Mouse (Mus musculus) limb, embryonic 14.5 days (tissue): ENCODE measurements at regions not wholly inside any gene's neighbourhood (a gene's known extent, or its start where the extent isn't known, plus 50 kb on each side); places are given as distances from the start of the nearest gene placed in this dataset.

ENCODE experiments used
- ATAC-seq: fragments of 200-750 bp; cut with Nextera tagmentation; 2 replicates; pipeline ENCODE4 v1.8.0; 2017; ENCODE audit warnings: low read depth, moderate number of reproducible peaks, moderate TSS enrichment; ENCODE audit not compliant: low FRiP score
- DNase-seq: peaks from one replicate; pipeline ENCODE4 v3.0.0-alpha.2; 2015; ENCODE audit warnings: low spot score
- H3K27ac ChIP-seq: fragments of 300-500 bp; sonication (generic); replicated peaks from 2 replicates; pipeline ENCODE4 v1.5.1; 2014; ENCODE audit warnings: low read depth, mild to moderate bottlenecking, low read length, moderate library complexity, mixed read lengths
- H3K27me3 ChIP-seq: fragments of 300-500 bp; sonication (generic); 2 replicates; pipeline ENCODE4 v1.6.1; 2014; ENCODE audit warnings: low read length, mixed read lengths; ENCODE audit not compliant: control insufficient read depth, insufficient read depth
- H3K36me3 ChIP-seq: fragments of 300-500 bp; sonication (generic); 2 replicates; pipeline ENCODE4 v1.6.1; 2014; ENCODE audit warnings: mild to moderate bottlenecking, low read length, moderate library complexity, mixed read lengths; ENCODE audit not compliant: control insufficient read depth, insufficient read depth
- H3K4me1 ChIP-seq: fragments of 300-500 bp; sonication (generic); 2 replicates; pipeline ENCODE4 v1.6.1; 2014; ENCODE audit warnings: antibody characterized with exemption, low read length, mixed read lengths; ENCODE audit not compliant: control insufficient read depth, insufficient read depth
- H3K4me2 ChIP-seq: fragments of 300-500 bp; sonication (generic); replicated peaks from 2 replicates; pipeline ENCODE4 v1.6.1; 2014; ENCODE audit warnings: low read depth, mild to moderate bottlenecking, low read length, moderate library complexity; ENCODE audit not compliant: severe bottlenecking
- H3K4me3 ChIP-seq: fragments of 300-500 bp; sonication (generic); replicated peaks from 2 replicates; pipeline ENCODE4 v1.5.1; 2014; ENCODE audit warnings: low read length
- H3K9ac ChIP-seq: fragments of 300-500 bp; sonication (generic); 2 replicates; pipeline ENCODE4 v1.6.1; 2014; ENCODE audit warnings: mild to moderate bottlenecking, low read depth, low read length, moderate library complexity; ENCODE audit not compliant: severe bottlenecking
- H3K9me3 ChIP-seq: fragments of 300-500 bp; sonication (generic); 2 replicates; pipeline ENCODE4 v1.6.1; 2016; ENCODE audit warnings: low read length; ENCODE audit not compliant: control insufficient read depth
- POLR2A ChIP-seq: fragments of 200-500 bp; IDR thresholded peaks from 2 replicates; pipeline ENCODE4 v1.8.0; 2012; ENCODE audit warnings: inconsistent platforms, mild to moderate bottlenecking, moderate library complexity, borderline replicate concordance; ENCODE audit not compliant: insufficient read depth, insufficient read length; ENCODE audit errors: extremely low read depth
- WGBS: fragments of 180-500 bp; shearing (Covaris S2); extraction: QIAGEN DNeasy Blood & Tissue Kit; methylation state at CpG from one replicate; pipeline ENCODE4 v1.1.7; 2014; 5-methylcytosine and 5-hydroxymethylcytosine counted together

- no peaks in the 10 kb centered on the region for H3K36me3 ChIP-seq
- H3K9me3 ChIP-seq: no peaks in the 10 kb centered on the region
- no peak for ATAC-seq
- H3K27ac ChIP-seq: no peak overlapping the region
- H3K27me3 ChIP-seq: no peaks in the 10 kb centered on the region
- H3K4me2 ChIP-seq: no peak overlapping the region
- DNase-seq: no peak
- H3K4me1 ChIP-seq: no peaks in the 10 kb centered on the region
- TF ChIP-seq POLR2A: no peak
- no peak overlapping the region for H3K9ac ChIP-seq
- no peak overlapping the region for H3K4me3 ChIP-seq
- 52% methylated on average over 1 of the region's 1 CpGs for WGBS
These were observed 74.0 kb upstream of the Igfbp7 start for GRCm38 (mm10) chr5:77481811-77482210.

- Histone ChIP-seq H3K4me2 (no peak overlapping the region), H3K4me3 (no peak overlapping the region), H3K9ac (no peak overlapping the region), H3K36me3 (no peaks in the 10 kb centered on the region), H3K9me3 (no peaks in the 10 kb centered on the region), H3K27me3 (no peaks in the 10 kb centered on the region), H3K27ac (no peak overlapping the region), H3K4me1 (no peaks in the 10 kb centered on the region)
- no peak for TF ChIP-seq POLR2A
- WGBS: 65% methylated on average over 9 of the region's 9 CpGs
- no peak for ATAC-seq
- DNase-seq: no peak
These were observed 70.0 kb upstream of the Igfbp7 start for GRCm38 (mm10) chr5:77477794-77478193.

- 79% methylated on average over 8 of the region's 8 CpGs for WGBS
- ATAC-seq: no peak
These were observed 66.2 kb upstream of the Igfbp7 start for GRCm38 (mm10) chr5:77473896-77474486.

GRCm38 (mm10) chr5:77469236-77469766 lies 61.5 kb upstream of the Igfbp7 start:
- no peaks in the 10 kb centered on the region for H3K9me3 ChIP-seq
- no peak overlapping the region for H3K4me2 ChIP-seq
- DNase-seq: no peak
- H3K4me3 ChIP-seq: no peak overlapping the region
- no peak overlapping the region for H3K9ac ChIP-seq
- H3K27ac ChIP-seq: no peak overlapping the region
- no peaks in the 10 kb centered on the region for H3K27me3 ChIP-seq
- H3K36me3 ChIP-seq: no peaks in the 10 kb centered on the region
- no peak for TF ChIP-seq POLR2A
- ATAC-seq: no peak
- H3K4me1 ChIP-seq: no peaks in the 10 kb centered on the region
- 77% methylated on average over 15 of the region's 15 CpGs for WGBS

More at GRCm38 (mm10) chr5:77473896-77474486, 66.2 kb upstream of the Igfbp7 start:
- H3K4me3 ChIP-seq: no peak overlapping the region
- H3K27ac ChIP-seq: no peak overlapping the region
- H3K9ac ChIP-seq: no peak overlapping the region
- no peak for DNase-seq
- H3K9me3 ChIP-seq: no peaks in the 10 kb centered on the region
- no peaks in the 10 kb centered on the region for H3K36me3 ChIP-seq
- no peak for TF ChIP-seq POLR2A
- no peak overlapping the region for H3K4me2 ChIP-seq
- H3K27me3 ChIP-seq: no peaks in the 10 kb centered on the region
- no peaks in the 10 kb centered on the region for H3K4me1 ChIP-seq

- no peak for TF ChIP-seq POLR2A
- H3K27me3 ChIP-seq: no peaks in the 10 kb centered on the region
- no peaks in the 10 kb centered on the region for H3K4me1 ChIP-seq
- ATAC-seq (no peak), DNase-seq (no peak)
- H3K27ac ChIP-seq: no peak overlapping the region
- 66% methylated on average over 15 of the region's 15 CpGs for WGBS
- no peaks in the 10 kb centered on the region for H3K36me3 ChIP-seq
- no peak overlapping the region for H3K4me2 ChIP-seq
- H3K9ac ChIP-seq: no peak overlapping the region
- no peak overlapping the region for H3K4me3 ChIP-seq
- H3K9me3 ChIP-seq: no peaks in the 10 kb centered on the region
These were observed 60.6 kb upstream of the Igfbp7 start for GRCm38 (mm10) chr5:77468467-77468866.
